Mouse (Mus musculus): ENCODE data around the gene Psmb1. TPM values are rescaled to one million over a fixed set of nuclear protein-coding genes. Genes with fewer than 3 reads are reported as not detected.

Psmb1 gene
- total RNA-seq, 1 experiment from 2014 or later: 184 TPM

Other genes with a start within 250 kb of the Psmb1 start
- 0.23 TPM in 1 of 2 replicates, not detected in the other for gene Dll1, start 122.9 kb downstream of the Psmb1 start, total RNA-seq (2017)
- gene Fam120b, start 103.5 kb downstream of the Psmb1 start, total RNA-seq (2017): 12.7 and 14.7 TPM in 2 replicates
- gene Tbp, start 137 bp upstream of the Psmb1 start, total RNA-seq (2017): 48.1 and 58.4 TPM in 2 replicates
- 86.3 and 100 TPM in 2 replicates for gene Pdcd2, start 27.6 kb upstream of the Psmb1 start, total RNA-seq (2017)
- gene Prdm9, start 64.6 kb upstream of the Psmb1 start, total RNA-seq (2017): 7.1 and 7.8 TPM in 2 replicates
- 75.5 and 100 TPM in 2 replicates for gene Chd1, start 205.2 kb upstream of the Psmb1 start, total RNA-seq (2017)

All from common myeloid progenitor, adult 5-6 weeks (primary cell).